8 mouse cellular contexts compared by ENCODE assay signal in the genomic region with DNA sequence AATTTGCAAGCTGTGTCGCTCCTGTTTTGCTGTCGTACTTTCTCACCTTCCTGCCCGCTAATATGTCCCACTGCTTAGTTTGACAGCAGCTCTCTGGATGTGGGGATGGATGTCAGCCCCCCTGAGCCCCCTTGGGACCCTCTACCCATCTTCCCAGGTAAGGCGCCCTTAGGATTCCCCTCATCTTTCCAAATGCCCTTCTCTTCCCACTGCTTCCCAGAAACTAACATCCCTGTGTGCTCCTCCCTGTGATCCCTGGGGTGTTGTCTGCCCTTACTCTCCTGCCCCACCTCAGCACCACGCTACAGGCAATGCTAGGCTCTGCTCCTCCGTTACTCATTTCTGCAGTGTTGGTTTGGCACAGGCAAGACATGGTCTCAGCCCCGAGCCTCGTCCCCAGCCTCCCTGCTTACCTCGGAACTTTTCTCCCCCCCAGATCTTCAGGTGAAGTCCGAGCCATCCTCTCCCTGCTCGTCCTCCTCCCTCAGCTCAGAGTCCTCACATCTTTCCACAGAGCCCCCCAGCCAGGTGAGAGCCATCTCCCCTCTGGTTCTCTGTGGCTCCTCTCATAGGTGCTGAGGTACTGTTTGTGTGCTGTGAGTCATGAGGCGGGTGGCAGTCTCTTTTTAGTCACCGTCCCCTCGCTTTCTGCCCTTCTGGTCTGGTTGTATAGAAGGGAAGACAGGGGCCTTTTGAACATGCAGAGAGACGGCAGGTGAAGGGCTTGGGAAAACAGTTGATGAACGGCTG. TPM values are rescaled to one million over a fixed set of nuclear protein-coding genes. Genes with fewer than 3 reads are reported as not detected.
DNase-seq lines count a peak whose midpoint lies in the region; ATAC-seq and TF ChIP-seq lines count a peak whose summit lies in the region.

No protein-coding gene starts in this region.

- no peak for ATAC-seq in megakaryocyte, adult 5-6 weeks (ENCODE audit: poor library complexity, severe bottlenecking)
- no peak for ATAC-seq in limb, embryonic 12.5 days (ENCODE audit: insufficient number of reproducible peaks, insufficient read depth, low FRiP score, low TSS enrichment, low read depth)

- 86% methylated on average over 16 of the region's 16 CpGs for WGBS in limb, embryonic 12.5 days
- WGBS in small intestine, adult 2 months = 85% methylated on average over 16 of the region's 16 CpGs

- no peaks in the 10 kb centered on the region for H3K27me3 ChIP-seq in megakaryocyte, embryonic 14.5 days (replicated peaks)
- no peaks in the 10 kb centered on the region for H3K27me3 ChIP-seq in limb, embryonic 12.5 days
- no peaks in the 10 kb centered on the region for H3K27me3 ChIP-seq in small intestine, adult 2 months (ENCODE audit: control insufficient read depth, insufficient read depth, low read length)

- no peak overlapping the region for H3K27ac ChIP-seq in limb, embryonic 12.5 days
- H3K27ac ChIP-seq in small intestine, adult 2 months (ENCODE audit: insufficient read depth, low read depth, low read length) = no peak overlapping the region

- TF ChIP-seq CTCF in small intestine, adult 2 months (IDR thresholded peaks at IDR 0.05; ENCODE audit: extremely low read depth, insufficient read length, insufficient replicate concordance, low read depth, low read length) = no peak

- peak overlapping the region; percentile 100 for H3K4me3 ChIP-seq in megakaryocyte, embryonic 14.5 days (replicated peaks)
- H3K4me3 ChIP-seq in limb, embryonic 12.5 days (replicated peaks) = peak overlapping the region; percentile 97
- peak overlapping the region; percentile 4; the same call in 1 of the 2 replicates for H3K4me3 ChIP-seq in small intestine, adult 2 months (ENCODE audit: low read depth, low read length)

- H3K9me3 ChIP-seq in megakaryocyte, embryonic 14.5 days = no peaks in the 10 kb centered on the region
- no peaks in the 10 kb centered on the region for H3K9me3 ChIP-seq in limb, embryonic 12.5 days

- no peak for TF ChIP-seq POLR2A in small intestine, adult 2 months (IDR thresholded peaks at IDR 0.05; ENCODE audit: low read depth, low read length)

- peak overlapping the region; percentile 85 for H3K4me2 ChIP-seq in limb, embryonic 12.5 days

- H3K9ac ChIP-seq in limb, embryonic 12.5 days (replicated peaks) = peak overlapping the region; percentile 92; the same call in 1 of the 2 replicates

- DNase-seq in adrenal gland, adult (ENCODE audit: inconsistent age in 2 of 2, low spot score in 1 of 2) = peak; percentile 14 to 38
- no peak for DNase-seq in adrenal gland, adult 8-10 months
- DNase-seq in adrenal gland, postnatal 36 days = no peak
- no peak for DNase-seq in thymus, postnatal 4 days

- peaks cover 58% of the 10 kb centered on the region for H3K4me1 ChIP-seq in megakaryocyte, embryonic 14.5 days
- peaks cover 17% of the 10 kb centered on the region for H3K4me1 ChIP-seq in limb, embryonic 12.5 days (replicated peaks)
- H3K4me1 ChIP-seq in small intestine, adult 2 months (ENCODE audit: control insufficient read depth, insufficient read depth, insufficient read length, low read length) = peaks cover 8% of the 10 kb centered on the region

- peaks cover 66% of the 10 kb centered on the region for H3K36me3 ChIP-seq in megakaryocyte, embryonic 14.5 days (replicated peaks; ENCODE audit: low read length)
- H3K36me3 ChIP-seq in limb, embryonic 12.5 days = peaks cover 54% of the 10 kb centered on the region
- peaks cover 26% of the 10 kb centered on the region for H3K36me3 ChIP-seq in small intestine, adult 2 months (ENCODE audit: control insufficient read depth, insufficient read depth, low read length)

RNA-seq across cellular contexts. Expression of a gene that starts 1.4 kb away (rescaled TPM):
- total RNA-seq in adrenal gland, adult 8-10 months (2022) = 10 to 100 TPM; 47.1 to 56.6 (median 51.1) TPM
- 192 and 427 TPM in 2 replicates for polyA plus RNA-seq in megakaryocyte, embryonic 14.5 days (2012; ENCODE audit: insufficient read depth, low replicate concordance)
- 31.9 and 32.4 TPM in 2 replicates for total RNA-seq in megakaryocyte, adult 5-6 weeks (2015)
- 25.4 and 32.2 TPM in 2 replicates for total RNA-seq in megakaryocyte, adult 5-6 weeks (2017)
- polyA plus RNA-seq in limb, embryonic 12.5 days (2016; fragmentation: Nextera tagmentation; extraction: Ambion mirVana) = 94.8 and 103 TPM in 2 replicates
- 26.6 and 48.0 TPM in 2 replicates for polyA plus RNA-seq in small intestine, adult 2 months (2012; rRNA removed)
- 10 to 100 TPM; 45.7 to 58.8 TPM for total RNA-seq in adrenal gland, postnatal 36 days (2021)

RNA-seq across cellular contexts. Expression of a gene that starts 3.8 kb away (rescaled TPM):
- total RNA-seq in adrenal gland, adult 8-10 months (2022) = 10 to 100 TPM; 13.0 to 15.5 (median 15.1) TPM
- polyA plus RNA-seq in megakaryocyte, embryonic 14.5 days (2012; ENCODE audit: insufficient read depth, low replicate concordance) = 6.1 and 22.5 TPM in 2 replicates
- total RNA-seq in megakaryocyte, adult 5-6 weeks (2015) = 4.0 and 4.2 TPM in 2 replicates
- 40.5 and 41.6 TPM in 2 replicates for total RNA-seq in megakaryocyte, adult 5-6 weeks (2017)
- polyA plus RNA-seq in limb, embryonic 12.5 days (2016; fragmentation: Nextera tagmentation; extraction: Ambion mirVana) = 14.0 and 19.5 TPM in 2 replicates
- 2.5 and 9.3 TPM in 2 replicates for polyA plus RNA-seq in small intestine, adult 2 months (2012; rRNA removed)
- 10 to 100 TPM; 12.7 to 15.8 TPM for total RNA-seq in adrenal gland, postnatal 36 days (2021)

RNA-seq across cellular contexts. Expression of a gene that starts 19.0 kb away (rescaled TPM):
- total RNA-seq in adrenal gland, adult 8-10 months (2022) = 10 to 100 TPM in 3 of 4 experiments, 1 to 10 TPM in 1; 7.0 to 36.3 (median 20.6) TPM
- not detected in 2 replicates for polyA plus RNA-seq in megakaryocyte, embryonic 14.5 days (2012; ENCODE audit: insufficient read depth, low replicate concordance)
- 0.22 and 0.73 TPM in 2 replicates for total RNA-seq in megakaryocyte, adult 5-6 weeks (2015)
- 0.22 TPM in 1 of 2 replicates, not detected in the other for total RNA-seq in megakaryocyte, adult 5-6 weeks (2017)
- polyA plus RNA-seq in limb, embryonic 12.5 days (2016; fragmentation: Nextera tagmentation; extraction: Ambion mirVana) = 0.20 and 0.28 TPM in 2 replicates
- polyA plus RNA-seq in small intestine, adult 2 months (2012; rRNA removed) = 5.5 and 8.0 TPM in 2 replicates
- 10 to 100 TPM in 1 of 2 experiments, 1 to 10 TPM in 1; 5.0 to 14.3 TPM for total RNA-seq in adrenal gland, postnatal 36 days (2021)

RNA-seq across cellular contexts. Expression of a gene that starts 20.0 kb away (rescaled TPM):
- total RNA-seq in adrenal gland, adult 8-10 months (2022) = 10 to 100 TPM; 59.2 to 70.5 (median 64.3) TPM
- polyA plus RNA-seq in megakaryocyte, embryonic 14.5 days (2012; ENCODE audit: insufficient read depth, low replicate concordance) = 40.9 and 74.9 TPM in 2 replicates
- 37.0 and 41.4 TPM in 2 replicates for total RNA-seq in megakaryocyte, adult 5-6 weeks (2015)
- total RNA-seq in megakaryocyte, adult 5-6 weeks (2017) = 25.6 and 26.8 TPM in 2 replicates
- polyA plus RNA-seq in limb, embryonic 12.5 days (2016; fragmentation: Nextera tagmentation; extraction: Ambion mirVana) = 15.9 and 17.6 TPM in 2 replicates
- 17.3 and 22.0 TPM in 2 replicates for polyA plus RNA-seq in small intestine, adult 2 months (2012; rRNA removed)
- 10 to 100 TPM; 57.8 to 70.0 TPM for total RNA-seq in adrenal gland, postnatal 36 days (2021)

RNA-seq across cellular contexts. Expression of a gene that starts 22.0 kb away (rescaled TPM):
- total RNA-seq in adrenal gland, adult 8-10 months (2022) = 10 to 100 TPM; 27.6 to 54.1 (median 41.4) TPM
- 0.03 TPM in 1 of 2 replicates, not detected in the other for polyA plus RNA-seq in megakaryocyte, embryonic 14.5 days (2012; ENCODE audit: insufficient read depth, low replicate concordance)
- 0.02 and 0.04 TPM in 2 replicates for total RNA-seq in megakaryocyte, adult 5-6 weeks (2015)
- total RNA-seq in megakaryocyte, adult 5-6 weeks (2017) = under 0.01 and 0.08 TPM in 2 replicates
- not detected in 2 replicates for polyA plus RNA-seq in limb, embryonic 12.5 days (2016; fragmentation: Nextera tagmentation; extraction: Ambion mirVana)
- polyA plus RNA-seq in small intestine, adult 2 months (2012; rRNA removed) = 12.1 and 12.5 TPM in 2 replicates
- total RNA-seq in adrenal gland, postnatal 36 days (2021) = 10 to 100 TPM; 26.9 to 34.3 TPM

Comparison
In these comparisons a context has a peak if more than half of its experiments do, and no peak if none do; other contexts are left out.
1. DNase-seq: peak in adrenal gland, adult (2 of 2); none in adrenal gland, adult 8-10 months (single experiment), adrenal gland, postnatal 36 days (0 of 2) and thymus, postnatal 4 days (single experiment).
2. H3K4me3 ChIP-seq: peak in every context shown above with its lines; median percentile 100 in megakaryocyte, embryonic 14.5 days; 97 in limb, embryonic 12.5 days; 4 in small intestine, adult 2 months.